Mouse (Mus musculus): Measurements from ENCODE around the gene Stum. TPM values are rescaled to one million over a fixed set of nuclear protein-coding genes. Genes with fewer than 3 reads are reported as not detected.

Gene Stum
- total RNA-seq, 2 experiments from 2014 or later: 146 to 150 TPM

- no peak for DNase-seq (ENCODE audit: low spot score in 2 of 2)
- intact Hi-C loops (cut with DNase I): no loop called here
Observed at GRCm38 (mm10) chr1:180444411-180444810, 38.9 kb downstream of the Stum start.

DNA sequence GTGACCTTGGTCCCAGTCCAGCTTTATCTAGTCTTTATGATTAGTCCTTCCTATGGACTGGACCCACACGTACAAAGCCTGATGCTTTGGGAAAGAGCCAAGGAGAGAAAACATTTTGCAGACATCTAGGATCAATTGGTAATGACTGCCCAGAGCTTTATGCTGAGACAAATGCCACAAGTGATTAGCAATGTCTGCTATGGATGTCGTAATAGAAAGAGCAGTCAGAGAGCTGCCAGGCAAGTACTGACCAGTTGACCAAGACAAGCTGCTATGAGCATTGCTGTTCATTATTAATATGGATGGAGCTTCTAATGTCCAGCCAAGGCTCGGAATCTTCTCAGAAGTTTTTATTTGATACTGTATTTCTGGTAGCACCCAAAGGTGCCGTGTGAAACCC, 43.8 kb downstream of the Stum start:
- intact Hi-C loops (cut with DNase I): no loop called here
- DNase-seq (ENCODE audit: low spot score in 2 of 2): no peak

DNA sequence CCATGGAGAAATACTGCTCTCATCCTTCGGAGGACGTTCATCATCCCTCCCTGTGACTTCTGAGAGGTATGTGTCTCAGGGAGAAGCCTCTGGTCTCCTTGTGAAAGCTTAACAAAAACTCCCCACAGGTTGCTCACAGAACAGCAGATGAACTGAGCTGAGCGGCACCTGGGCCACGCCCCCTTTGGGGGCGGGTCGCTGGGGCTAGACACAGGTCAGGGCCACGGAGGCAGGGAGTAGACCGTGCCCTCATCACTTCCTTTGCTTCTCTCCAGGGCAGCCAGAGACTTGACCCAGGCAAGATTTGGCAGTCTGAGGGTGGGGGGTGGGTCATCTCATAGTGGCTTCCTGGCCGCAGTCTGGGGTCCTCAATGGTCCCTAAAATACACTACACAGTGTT, 48.4 kb downstream of the Stum start:
- intact Hi-C loops (cut with DNase I): loop anchor here (2.0 to 5.0 kb wide), 3 partner anchors 48 to 327 kb away; partner anchors contain the start of gene Stum
- DNase-seq (ENCODE audit: low spot score in 2 of 2): no peak

GRCm38 (mm10) chr1:180433796-180434566, 49.3 kb downstream of the Stum start:
- peak; percentile 71 to 77 for DNase-seq (ENCODE audit: low spot score in 2 of 2)
- intact Hi-C loops (cut with DNase I): loop anchor here (2.0 to 5.0 kb wide), 3 partner anchors 49 to 328 kb away; partner anchors contain the start of gene Stum

DNA sequence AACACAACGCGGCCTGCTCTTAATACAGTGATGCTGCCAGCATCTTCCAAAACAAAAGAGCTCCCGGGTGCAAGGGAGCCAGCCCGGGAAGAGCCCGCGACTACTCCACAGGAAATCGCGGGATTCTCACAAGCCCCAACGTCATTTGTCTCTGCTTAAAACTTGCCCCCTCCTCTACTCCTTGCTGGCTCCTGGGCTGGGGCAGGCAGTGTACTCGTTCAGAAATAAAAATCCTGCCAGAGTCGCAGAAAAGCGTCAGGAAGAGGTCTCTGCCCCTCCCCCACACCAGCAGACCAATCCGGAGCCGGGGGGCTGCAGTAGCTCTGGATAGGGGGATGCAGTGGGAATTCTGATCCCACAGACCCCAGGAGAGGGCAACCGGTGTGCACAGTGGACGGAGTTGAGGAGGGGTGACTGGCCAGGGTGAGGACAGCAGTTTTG, 50.2 kb downstream of the Stum start:
- DNase-seq (ENCODE audit: low spot score in 2 of 2): no peak

DNA sequence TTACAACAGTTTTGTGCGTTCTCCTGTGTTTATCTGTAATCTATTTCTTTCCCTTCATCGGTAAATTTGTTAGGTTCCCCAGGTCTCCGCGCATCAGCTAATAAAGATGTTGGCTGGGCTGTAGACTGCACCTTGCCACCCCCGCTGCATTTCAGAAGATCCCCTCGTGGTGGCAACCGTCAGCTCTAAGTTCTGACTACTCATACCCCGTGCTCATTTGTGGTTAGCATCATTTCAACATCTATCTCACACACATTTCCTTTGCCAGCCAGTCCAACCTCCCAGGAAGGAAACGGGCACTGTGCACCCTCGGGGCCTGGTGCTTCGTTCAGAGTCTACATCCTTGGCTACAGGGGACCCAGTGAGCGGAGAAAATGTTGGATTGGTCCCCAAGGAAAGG, 51.5 kb downstream of the Stum start:
- no peak for DNase-seq (ENCODE audit: low spot score in 2 of 2)
- intact Hi-C loops (cut with DNase I): loop anchor here (5.0 kb wide), 1 partner anchor 330 kb away; no protein-coding TSS in a partner anchor

More for the DNA sequence above, 50.2 kb downstream of the Stum start:
- intact Hi-C loops (cut with DNase I): loop anchor here (5.0 kb wide), 1 partner anchor 329 kb away; no protein-coding TSS in a partner anchor

GRCm38 (mm10) chr1:180429819-180430218, 53.5 kb downstream of the Stum start:
- intact Hi-C loops (cut with DNase I): loop anchor here (2.0 to 10.0 kb wide), 4 partner anchors 119 to 332 kb away; no protein-coding TSS in a partner anchor
- no peak for DNase-seq (ENCODE audit: low spot score in 2 of 2)

DNA sequence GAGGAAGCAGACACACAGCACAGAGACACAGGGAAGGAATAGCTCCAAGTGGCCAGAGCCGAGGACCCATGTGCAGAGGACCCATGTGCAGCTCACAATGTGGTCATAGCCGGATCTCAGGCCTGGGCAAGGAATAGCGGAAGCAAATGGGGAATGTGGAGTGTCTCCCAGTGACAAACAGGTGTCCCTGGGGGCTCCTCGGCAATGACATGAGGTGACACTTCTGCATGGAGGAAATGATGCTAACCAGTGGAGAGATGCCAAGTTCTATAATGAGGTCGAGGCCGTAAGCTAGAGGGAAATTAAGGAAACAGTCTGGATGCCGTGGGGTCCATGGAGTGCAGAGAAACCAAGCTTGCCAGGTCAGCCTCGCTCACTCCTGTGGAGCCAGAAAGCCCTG, 54.4 kb downstream of the Stum start:
- no peak for DNase-seq (ENCODE audit: low spot score in 2 of 2)
- intact Hi-C loops (cut with DNase I): loop anchor here (2.0 to 10.0 kb wide), 3 partner anchors 120 to 254 kb away; no protein-coding TSS in a partner anchor

- intact Hi-C loops (cut with DNase I): loop anchor here (2.0 to 10.0 kb wide), 3 partner anchors 121 to 253 kb away; no protein-coding TSS in a partner anchor
- peak; percentile 70 to 88 for DNase-seq (ENCODE audit: low spot score in 2 of 2)
Observed at GRCm38 (mm10) chr1:180428101-180428712, 55.1 kb downstream of the Stum start.

- intact Hi-C loops (cut with DNase I): loop anchor here (2.0 to 10.0 kb wide), 3 partner anchors 121 to 253 kb away; no protein-coding TSS in a partner anchor
Observed at GRCm38 (mm10) chr1:180427685-180428084, 55.6 kb downstream of the Stum start.

DNA sequence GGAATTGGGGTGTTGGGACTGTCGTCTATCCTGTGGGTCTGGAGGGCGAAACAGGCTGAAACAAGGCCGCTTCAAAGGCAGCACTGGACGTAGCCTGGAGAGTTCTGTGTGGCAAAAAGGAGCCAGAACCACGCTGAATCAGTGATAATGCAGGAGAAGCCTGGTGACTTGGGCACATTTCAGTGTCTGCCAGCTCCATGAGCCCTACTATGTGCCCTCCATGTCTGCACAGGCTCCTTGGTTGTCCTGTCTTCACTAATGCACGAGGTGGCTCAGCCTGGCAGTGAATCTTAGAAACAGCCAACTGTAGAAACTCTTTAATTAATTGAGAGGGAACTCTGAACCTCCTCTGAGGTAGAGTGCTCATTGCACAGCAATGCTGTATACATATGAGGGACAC, 56.9 kb downstream of the Stum start:
- intact Hi-C loops (cut with DNase I): loop anchor here (5.0 to 10.0 kb wide), 2 partner anchors 159 to 252 kb away; no protein-coding TSS in a partner anchor

More at GRCm38 (mm10) chr1:180427685-180428084, 55.6 kb downstream of the Stum start:
- peak; percentile 56 to 83 for DNase-seq (ENCODE audit: low spot score in 2 of 2)

DNA sequence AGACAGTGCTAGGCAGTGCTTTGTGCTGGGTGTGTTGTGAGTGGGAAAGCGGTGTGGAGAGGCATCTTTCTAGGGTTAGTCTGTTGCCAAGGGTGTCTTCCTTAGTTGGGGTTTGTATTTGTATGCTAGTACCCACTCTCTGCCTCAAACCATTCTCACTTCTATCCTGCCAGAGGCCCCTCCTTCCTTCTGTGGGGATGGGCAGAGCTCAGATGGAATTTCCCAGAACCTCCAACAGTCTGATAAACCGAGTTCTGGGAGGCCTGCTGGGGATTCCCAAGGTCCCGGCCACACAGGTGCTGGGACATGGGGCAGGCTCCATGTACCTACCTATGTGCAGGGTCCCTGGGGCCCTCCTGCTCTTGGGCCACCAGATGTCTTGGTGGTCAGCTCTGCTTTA, 59.4 kb downstream of the Stum start:
- no peak for DNase-seq (ENCODE audit: low spot score in 2 of 2)
- intact Hi-C loops (cut with DNase I): loop anchor here (10.0 kb wide), 1 partner anchor 249 kb away; no protein-coding TSS in a partner anchor

More for the DNA sequence above, 56.9 kb downstream of the Stum start:
- DNase-seq (ENCODE audit: low spot score in 2 of 2): no peak

- no peak for DNase-seq (ENCODE audit: low spot score in 2 of 2)
- intact Hi-C loops (cut with DNase I): loop anchor here (10.0 kb wide), 1 partner anchor 248 kb away; no protein-coding TSS in a partner anchor
Observed at GRCm38 (mm10) chr1:180423008-180423639, 60.2 kb downstream of the Stum start.

- intact Hi-C loops (cut with DNase I): loop anchor here (10.0 kb wide), 1 partner anchor 247 kb away; no protein-coding TSS in a partner anchor
- DNase-seq (ENCODE audit: low spot score in 2 of 2): peak; percentile 81 to 86
Observed at GRCm38 (mm10) chr1:180422076-180422828, 61.1 kb downstream of the Stum start.

DNA sequence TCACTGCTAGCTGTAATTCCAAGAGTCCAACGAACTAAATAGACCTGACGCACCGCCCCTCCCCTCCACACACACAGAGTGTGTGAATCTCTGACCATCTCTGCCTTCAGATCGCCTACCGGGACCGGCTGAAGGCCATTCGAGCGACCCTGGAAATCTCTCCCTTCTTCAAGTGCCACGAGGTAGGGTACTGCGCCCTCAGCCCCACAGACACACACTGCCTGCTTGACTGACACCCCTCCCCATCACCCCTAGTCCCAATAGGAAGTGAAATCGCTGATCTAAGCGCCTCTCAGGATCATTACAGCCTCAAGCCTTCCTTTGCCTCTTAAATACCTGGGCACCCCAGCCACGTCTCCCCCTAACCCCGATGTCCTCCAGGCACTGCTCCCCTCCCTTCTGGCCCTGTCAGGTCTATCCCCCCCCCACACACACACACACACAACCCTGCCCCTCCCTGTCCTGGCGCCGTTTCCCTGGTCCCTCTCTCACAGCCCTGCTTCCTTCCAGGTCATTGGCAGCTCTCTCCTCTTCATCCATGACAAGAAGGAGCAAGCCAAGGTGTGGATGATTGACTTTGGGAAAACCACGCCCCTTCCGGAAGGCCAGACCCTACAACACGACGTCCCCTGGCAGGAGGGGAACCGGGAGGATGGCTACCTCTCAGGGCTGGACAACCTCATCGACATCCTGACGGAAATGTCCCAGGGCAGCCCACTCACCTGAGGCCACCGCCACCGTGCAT, 62.0 kb downstream of the Stum start:
- DNase-seq (ENCODE audit: low spot score in 2 of 2): no peak
- intact Hi-C loops (cut with DNase I): loop anchor here (10.0 kb wide), 1 partner anchor 247 kb away; no protein-coding TSS in a partner anchor

DNA sequence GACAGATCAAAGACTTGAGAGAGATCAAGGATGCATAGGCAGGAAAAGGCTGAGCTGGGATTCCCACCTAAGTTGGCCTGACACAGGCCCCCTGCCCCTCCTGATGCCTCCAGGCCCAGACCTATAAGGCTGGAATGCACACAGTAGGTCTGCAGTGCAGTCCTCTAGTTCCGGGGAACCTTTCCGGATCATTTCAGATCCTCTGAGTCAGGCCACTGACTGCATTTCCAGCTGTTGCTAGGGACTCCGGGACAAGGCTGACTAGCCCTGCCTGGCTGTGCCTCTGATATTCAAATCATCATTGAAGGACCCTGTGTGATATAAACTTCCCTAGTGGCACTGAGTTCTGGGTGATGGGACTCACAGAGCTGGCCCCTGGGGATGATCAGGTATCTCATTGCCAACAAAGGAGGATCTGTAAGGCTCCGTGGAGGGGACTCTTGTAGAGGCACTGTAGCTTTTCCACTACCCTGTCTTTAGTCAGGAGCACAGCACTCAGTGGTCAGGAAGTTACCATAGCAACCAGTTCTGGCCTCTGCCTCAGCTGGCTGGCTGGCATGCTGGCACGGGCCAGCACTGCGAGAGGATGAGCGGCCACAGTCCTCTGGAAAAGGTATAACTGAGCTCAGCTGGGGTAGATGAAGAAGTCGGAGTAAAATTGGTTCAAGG, 62.7 kb downstream of the Stum start:
- peak in 1 of 2 experiments; percentile 67 for DNase-seq (ENCODE audit: low spot score in 2 of 2)
- intact Hi-C loops (cut with DNase I): loop anchor here (10.0 kb wide), 1 partner anchor 246 kb away; no protein-coding TSS in a partner anchor

- intact Hi-C loops (cut with DNase I): no loop called here
- no peak for DNase-seq (ENCODE audit: low spot score in 2 of 2)
Observed at GRCm38 (mm10) chr1:180419059-180419458, 64.2 kb downstream of the Stum start.
